Mouse (Mus musculus): ENCODE measurements around the gene Btbd35f10.
"Not testable (repeated sequence)": the region's sequence is repeated elsewhere in the genome, so short reads cannot be mapped to it uniquely, and the experiment has no call there.

Gene Btbd35f10

DNA sequence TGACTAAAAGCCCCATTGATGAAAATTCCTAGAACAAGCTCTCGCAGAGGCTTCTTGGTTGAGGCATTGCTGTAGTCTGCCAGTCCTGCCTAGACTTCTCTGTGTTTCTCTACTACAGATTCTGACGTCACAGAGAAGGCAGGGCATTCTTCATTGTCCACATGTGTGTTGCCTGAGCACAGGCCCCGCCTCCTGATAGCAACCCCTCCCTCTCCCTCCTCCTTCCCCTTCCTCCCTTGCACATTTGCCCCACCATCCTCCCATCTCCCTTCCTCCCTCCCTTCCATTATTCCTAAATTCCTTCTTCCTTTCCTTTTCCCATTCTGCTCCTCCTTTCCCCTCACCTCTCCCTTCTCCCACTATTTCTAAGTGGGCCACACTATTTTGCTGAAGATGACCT is at the start of gene Btbd35f10:
Gene Btbd35f10 (minus strand): TSS at position 101 of the 400 bp plus-strand sequence.
- DNase-seq (ENCODE audit: low spot score), result not testable (repeated sequence)
